Mouse (Mus musculus) central nervous system, embryonic 18 days (tissue): ENCODE results near the gene Ogfod2. TPM values are rescaled to one million over a fixed set of nuclear protein-coding genes. Genes with fewer than 3 reads are reported as not detected.

Source experiments
- polyA plus RNA-seq: library from polyadenylated mRNA; depleted of rRNA; stranded (reverse); fragments of >200 nt; gene quantifications from 2 replicates; pipeline ENCODE4 v1.2.3, GENCODE M21; 2012; rRNA removed

The Ogfod2 gene
- polyA plus RNA-seq: 45.7 and 48.0 TPM in 2 replicates

GRCm38 (mm10) chr5:124111742-124112497 is at the start of gene Ogfod2:
Gene Ogfod2, plus strand, starts transcription at chr5:124112297.

GRCm38 (mm10) chr5:124095596-124096232 is 16.4 kb upstream of the Ogfod2 start, which contains the start of gene Abcb9:
Gene Abcb9, minus strand, starts transcription at chr5:124095798.

GRCm38 (mm10) chr5:124115990-124116845 is 4.1 kb downstream of the Ogfod2 start, which contains the start of gene Arl6ip4:
Gene Arl6ip4, plus strand, starts transcription at chr5:124116089.

Other genes starting within 250 kb of the Ogfod2 start
- gene Hcar2, start 246.8 kb upstream of the Ogfod2 start, polyA plus RNA-seq: not detected in 2 replicates
- gene Hcar1, start 232.3 kb upstream of the Ogfod2 start, polyA plus RNA-seq: 0.56 and 0.70 TPM in 2 replicates
- 62.9 and 66.0 TPM in 2 replicates for gene Denr, start 205.1 kb upstream of the Ogfod2 start, polyA plus RNA-seq
- gene Gm43518, start 184.9 kb upstream of the Ogfod2 start, polyA plus RNA-seq: 1.2 and 2.0 TPM in 2 replicates
- 6.4 and 7.0 TPM in 2 replicates for gene Ccdc62, start 181.6 kb upstream of the Ogfod2 start, polyA plus RNA-seq
- 27.3 and 28.8 TPM in 2 replicates for gene Hip1r, start 138.7 kb upstream of the Ogfod2 start, polyA plus RNA-seq
- gene Vps37b, start 80.0 kb upstream of the Ogfod2 start, polyA plus RNA-seq: 61.2 and 62.9 TPM in 2 replicates
- 11.4 and 11.5 TPM in 2 replicates for gene Abcb9, start 16.5 kb upstream of the Ogfod2 start, polyA plus RNA-seq
- gene Arl6ip4, start 3.8 kb downstream of the Ogfod2 start, polyA plus RNA-seq: 70.6 and 72.6 TPM in 2 replicates
- 58.6 and 61.3 TPM in 2 replicates for gene Pitpnm2, start 137.5 kb downstream of the Ogfod2 start, polyA plus RNA-seq
- gene Mphosph9, start 215.7 kb downstream of the Ogfod2 start, polyA plus RNA-seq: 14.6 and 16.4 TPM in 2 replicates
- gene 2810006K23Rik, start 215.8 kb downstream of the Ogfod2 start, polyA plus RNA-seq: 10.4 and 12.1 TPM in 2 replicates